Mouse (Mus musculus): ENCODE measurements at regions not wholly inside any gene's neighbourhood (a gene's known extent, or its start where the extent isn't known, plus 50 kb on each side); places are given as distances from the start of the nearest gene placed in this dataset.

DNA sequence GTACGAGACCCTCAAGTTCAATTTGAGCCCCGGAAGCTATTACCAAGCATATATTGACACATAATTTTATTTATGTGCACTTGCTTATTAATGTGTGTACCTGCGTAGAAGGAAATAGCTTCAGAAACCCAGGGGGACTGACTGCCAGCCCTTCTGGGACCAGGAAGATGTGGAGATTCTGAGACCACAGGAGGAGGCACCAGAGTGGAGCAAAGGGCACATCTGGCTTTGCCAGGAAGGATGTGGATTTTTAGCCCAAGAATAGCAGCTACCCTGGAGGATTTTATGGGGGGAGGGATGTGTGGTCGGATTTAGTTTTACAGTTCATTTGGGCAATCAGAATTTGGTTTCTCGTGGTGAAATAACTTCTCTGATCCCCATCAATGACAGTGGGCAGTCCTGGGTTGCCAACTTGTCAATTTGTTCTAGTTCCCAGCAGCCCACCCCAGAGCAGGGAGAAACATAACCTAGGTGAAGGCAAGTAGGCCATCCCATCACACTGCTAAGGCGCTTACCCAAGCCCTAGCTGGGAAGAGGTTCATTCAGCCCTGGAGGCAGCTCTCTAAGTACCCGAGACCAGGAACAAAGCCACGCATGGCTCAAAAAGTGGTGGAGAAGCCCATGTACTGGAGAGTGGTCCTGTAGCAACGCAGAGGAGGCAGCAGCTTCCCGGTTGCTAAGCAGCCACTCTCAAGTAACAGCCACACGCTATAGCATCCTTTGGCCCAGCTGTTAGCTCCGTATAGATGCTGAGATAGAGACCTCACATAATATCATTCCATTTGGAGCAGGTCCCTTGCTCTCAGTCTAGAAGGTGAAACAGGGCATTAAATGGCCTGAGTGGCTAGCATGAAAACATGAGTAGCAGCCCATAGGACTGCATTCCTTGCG lies 144.8 kb downstream of the Cxcl12 start:
- no peak for TF ChIP-seq CTCF (IDR thresholded peaks at IDR 0.05)
- no peak for TF ChIP-seq EP300 (IDR thresholded peaks at IDR 0.05)

Measured in lung, postnatal 0 days (tissue).